Mouse (Mus musculus) cerebellum, postnatal 14 days (tissue): ENCODE measurements around the gene Arrdc5.

ENCODE experiments used
- DNase-seq, 2 experiments: peaks; one replicate each; pipeline ENCODE4 v3.0.0; 2021; ENCODE audit warnings: mixed read lengths in 2 of 2

The Arrdc5 gene

DNA sequence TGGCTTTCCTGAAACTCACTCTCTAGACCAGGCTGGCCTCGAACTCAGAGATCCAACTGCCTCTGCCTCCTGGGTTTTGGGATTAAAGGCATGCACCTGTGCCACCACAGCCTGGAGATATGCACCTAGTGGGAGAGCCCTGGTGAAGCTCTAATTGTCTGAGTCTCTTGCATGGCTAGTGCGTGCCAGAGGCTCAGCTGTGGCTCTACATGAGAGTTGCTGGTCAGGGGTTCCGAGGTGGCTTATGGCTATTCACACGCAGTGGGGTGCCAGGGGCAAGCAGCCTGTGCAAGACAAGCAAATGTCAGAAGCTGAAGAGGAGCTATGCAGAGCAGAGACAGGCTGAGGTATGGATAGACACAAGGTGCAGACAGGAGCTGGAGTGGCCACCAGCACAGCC, 45.4 kb downstream of the Arrdc5 start:
- no peak for DNase-seq

DNA sequence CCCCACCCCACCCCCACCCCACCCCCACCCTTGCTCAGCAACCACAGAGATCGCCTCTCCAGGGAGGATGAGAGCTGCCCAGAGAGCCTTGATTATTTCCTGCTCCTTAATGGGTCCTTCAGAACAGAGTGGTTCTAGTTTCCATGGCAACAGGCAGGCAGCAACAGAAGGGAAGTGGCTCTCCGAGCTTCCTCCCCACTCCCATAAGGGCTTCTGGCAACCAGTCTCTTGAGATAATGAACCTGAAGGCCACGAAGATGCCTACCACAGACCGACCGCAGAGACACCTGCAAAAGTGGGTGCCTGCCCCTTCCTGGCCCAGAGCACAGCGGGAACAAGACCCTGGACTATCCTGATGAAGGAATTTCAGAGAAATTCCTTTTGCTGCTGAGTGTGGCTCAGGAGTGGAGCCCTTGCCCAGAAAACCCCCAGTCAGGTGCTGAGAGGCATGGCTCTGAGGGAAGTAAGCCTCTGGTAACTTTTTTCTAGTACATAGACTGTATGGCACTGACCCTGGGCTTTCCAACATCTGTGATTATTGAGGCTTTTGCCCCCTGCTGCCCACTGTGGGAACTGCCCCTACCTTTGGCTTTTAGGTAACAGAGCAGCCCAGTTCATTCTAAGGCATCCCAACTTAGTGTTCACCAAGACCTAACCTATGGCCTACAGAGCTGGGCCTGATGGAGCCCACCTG, 48.8 kb downstream of the Arrdc5 start:
- peak; percentile 82 to 90 for DNase-seq

DNA sequence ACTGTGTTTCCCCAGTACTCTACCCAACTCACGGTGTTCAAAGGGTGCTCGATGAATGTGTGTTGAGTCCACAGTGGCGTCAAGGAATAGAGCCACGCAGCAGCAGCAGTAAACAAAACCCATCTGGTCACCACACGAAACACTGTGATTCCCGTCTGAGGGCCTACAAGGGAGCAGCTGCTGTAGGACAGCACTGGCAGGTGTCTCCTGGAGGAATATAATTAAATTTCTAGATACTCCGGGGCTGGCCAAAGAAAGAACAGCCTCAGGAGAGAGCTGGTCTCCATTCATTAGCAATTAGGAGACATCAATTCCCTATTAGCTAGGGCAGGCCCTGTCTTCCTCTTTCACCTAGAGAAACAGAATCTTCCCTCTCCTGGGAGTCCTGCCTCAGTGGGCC, 54.5 kb downstream of the Arrdc5 start:
- no peak for DNase-seq
